Mouse (Mus musculus): ENCODE measurements at regions not wholly inside any gene's neighbourhood (a gene's known extent, or its start where the extent isn't known, plus 50 kb on each side); places are given as distances from the start of the nearest gene placed in this dataset.

DNA sequence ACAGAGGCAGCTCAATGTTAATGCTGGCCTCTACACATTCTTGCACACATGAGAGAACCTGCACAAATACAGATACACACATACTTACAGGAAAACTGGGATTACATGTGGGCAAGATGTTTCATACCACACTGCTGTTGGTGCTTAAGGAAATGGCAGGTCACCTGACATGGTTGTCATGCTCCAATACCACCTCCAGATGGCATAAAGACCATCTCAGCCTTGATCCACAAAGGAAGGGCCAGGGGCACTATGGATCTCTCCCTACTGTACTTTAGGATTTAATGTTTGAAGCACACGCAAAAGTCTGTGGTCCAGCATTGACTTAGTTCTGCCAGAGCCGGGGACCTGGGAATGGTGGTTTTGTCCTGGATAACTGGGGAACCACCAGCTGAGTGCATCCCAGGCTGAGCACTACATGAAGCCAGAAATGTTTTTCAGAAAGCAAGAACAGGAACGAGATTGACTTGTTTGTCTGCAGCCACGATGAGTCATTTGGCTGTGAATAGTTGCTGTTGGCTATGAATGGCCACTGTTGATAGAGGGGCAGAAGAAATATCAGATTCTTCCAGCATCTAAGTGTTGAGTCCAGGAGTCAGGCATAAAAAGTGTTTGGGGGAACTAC, 176.0 kb upstream of the Pabpc6 start:
- peak; percentile 10 for DNase-seq

DNA sequence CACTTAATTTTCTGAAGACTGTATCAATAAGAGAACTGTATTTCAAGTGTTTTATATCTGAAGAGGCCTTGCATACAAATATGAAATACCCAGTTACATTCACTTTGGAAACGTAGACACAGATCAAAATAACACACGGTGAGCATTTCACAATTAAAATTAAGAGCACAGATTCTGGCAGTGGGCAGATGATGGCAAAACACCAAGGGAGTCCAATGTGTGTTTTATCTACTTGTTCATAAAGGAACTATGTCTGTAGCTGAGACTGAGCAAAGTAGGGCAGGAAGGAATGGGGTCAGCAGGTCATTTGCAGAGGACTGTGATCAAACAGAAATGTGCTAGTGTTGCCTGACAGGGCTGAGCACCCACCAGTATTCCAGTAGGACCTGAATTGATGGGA, 171.6 kb upstream of the Pabpc6 start:
- no peak for DNase-seq

DNA sequence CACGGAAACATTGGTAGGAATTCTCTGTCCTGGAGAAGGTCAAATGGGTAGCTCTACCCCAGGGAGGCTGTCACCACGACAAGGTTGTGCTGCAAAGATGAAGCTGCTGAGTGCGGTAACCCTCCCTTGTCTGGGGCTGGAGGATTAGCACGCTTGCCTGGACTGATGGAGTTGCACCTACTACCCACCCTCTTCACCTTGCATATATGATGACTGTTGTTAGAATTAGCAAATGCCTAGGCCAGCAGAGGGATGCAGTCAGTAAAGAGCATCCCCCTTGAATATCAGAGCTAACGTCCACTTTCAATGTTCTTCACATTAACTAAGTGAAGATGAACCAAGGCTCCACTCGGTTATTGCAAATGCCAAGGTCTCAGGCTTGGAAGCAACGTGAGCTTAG, 169.7 kb upstream of the Pabpc6 start:
- DNase-seq, result no peak

DNA sequence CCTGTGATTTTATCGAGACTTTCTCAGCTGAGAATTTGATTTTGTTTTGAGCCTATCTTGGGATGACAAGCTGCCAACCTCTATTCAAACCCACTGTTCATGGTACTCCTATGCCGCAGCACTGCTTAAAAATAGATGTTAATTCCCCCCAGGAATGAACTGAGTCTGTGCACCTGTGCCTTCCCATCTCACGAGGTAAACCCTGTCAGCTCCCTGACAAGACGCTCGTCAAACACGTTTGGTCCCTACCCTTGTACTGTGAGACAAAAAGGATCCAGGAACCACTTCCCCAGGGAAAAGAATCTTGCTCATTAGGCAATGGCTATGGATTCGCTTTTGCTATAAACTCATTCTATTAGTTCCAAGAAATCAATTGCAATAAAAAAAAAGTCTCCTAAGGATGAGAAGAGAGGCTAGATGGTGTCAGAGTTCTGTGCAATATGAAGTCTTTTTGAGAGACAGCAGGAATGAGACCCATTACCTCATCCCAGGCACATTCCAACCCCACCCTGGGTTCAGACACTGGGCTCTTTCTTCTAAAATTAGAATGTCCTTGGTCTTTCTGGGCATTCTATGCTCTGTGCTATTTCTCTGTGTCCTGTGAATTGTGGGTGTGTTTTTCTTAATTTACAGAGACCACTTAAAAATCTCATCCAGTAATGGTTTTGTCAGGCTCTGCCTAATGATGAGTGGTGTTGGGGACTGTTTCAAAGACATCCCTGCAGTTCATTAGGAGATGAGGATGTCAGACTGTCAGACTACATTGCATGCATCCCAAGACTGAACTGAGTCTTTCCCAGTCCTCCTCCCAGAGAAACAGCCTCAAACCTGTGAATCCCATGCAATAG, 167.7 kb upstream of the Pabpc6 start:
- peak; percentile 13 for DNase-seq

DNA sequence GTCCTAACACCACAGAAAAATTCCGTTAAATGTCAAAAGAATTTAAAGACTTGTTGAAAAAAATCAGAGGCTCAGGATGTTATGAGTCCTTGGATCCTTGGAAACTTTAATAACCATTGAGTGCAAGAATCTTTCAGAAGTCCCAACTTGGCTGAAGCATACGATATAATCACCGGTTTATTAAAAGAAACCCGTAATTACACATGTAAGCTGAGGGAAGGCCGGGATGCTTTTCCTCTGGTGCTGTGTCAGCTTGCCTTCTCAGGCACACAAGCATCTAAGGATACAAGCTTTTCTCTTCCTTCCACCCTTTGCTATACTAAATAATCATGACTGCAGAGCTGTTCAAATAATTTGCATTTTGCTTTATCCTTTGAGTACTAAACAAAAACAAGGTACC, 160.4 kb upstream of the Pabpc6 start:
- DNase-seq, result no peak

DNA sequence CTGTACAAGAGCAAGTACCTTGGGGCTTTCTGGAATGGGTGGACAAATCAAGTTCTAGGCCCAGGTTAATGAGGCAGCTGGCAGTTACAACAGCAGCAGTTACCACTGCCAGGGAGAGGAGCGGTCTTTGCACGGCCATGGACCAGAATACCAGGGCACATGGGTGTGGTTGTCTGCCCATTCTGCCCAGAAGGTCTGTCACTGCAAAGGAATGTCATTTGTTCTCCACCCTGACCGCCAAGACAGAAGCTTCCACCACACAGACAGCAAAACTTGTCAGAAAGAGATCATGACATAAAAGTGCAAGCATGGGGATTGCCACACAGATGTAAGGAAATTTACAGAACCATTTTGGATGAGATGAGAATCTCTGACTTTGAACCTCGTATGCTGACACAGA, 151.8 kb upstream of the Pabpc6 start:
- DNase-seq, result no peak

DNA sequence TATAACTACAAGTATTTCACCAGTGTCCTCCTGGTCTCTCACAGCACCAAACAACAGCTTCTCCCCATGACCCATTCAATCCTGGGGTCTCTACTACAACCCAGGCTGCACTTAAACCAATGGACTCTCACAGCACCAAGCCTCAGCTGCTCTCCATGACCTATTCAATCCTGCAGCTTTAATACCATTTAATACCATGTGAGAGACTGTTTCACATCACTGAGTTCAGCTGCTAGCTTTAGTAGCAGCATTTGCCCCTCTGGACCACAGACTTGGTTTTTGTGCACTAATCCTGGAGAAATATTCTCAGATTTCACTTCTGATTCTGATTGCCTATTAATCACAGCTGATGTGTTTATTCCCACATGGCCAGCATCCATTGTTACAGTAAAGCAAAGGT, 147.5 kb upstream of the Pabpc6 start:
- no peak for DNase-seq

DNA sequence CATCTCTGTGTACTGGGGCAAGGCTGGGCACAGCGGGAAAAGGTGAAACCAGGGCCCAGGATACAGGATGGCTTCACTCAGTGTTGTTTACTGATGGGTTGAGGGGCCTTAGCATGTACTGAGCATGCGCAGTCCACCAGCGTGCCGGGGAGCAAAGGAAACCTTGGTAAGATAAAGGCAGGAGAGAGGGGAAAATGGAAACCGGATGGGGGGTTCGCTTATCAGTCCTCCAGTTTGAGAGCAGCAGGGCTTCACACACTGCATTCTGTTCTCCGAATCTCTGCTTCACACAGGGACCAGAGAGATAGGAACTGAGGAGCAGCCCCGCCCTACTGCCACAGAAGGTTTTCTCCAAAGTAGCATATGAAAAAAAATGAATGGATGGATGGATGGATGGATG, 127.6 kb upstream of the Pabpc6 start:
- DNase-seq, result no peak

DNA sequence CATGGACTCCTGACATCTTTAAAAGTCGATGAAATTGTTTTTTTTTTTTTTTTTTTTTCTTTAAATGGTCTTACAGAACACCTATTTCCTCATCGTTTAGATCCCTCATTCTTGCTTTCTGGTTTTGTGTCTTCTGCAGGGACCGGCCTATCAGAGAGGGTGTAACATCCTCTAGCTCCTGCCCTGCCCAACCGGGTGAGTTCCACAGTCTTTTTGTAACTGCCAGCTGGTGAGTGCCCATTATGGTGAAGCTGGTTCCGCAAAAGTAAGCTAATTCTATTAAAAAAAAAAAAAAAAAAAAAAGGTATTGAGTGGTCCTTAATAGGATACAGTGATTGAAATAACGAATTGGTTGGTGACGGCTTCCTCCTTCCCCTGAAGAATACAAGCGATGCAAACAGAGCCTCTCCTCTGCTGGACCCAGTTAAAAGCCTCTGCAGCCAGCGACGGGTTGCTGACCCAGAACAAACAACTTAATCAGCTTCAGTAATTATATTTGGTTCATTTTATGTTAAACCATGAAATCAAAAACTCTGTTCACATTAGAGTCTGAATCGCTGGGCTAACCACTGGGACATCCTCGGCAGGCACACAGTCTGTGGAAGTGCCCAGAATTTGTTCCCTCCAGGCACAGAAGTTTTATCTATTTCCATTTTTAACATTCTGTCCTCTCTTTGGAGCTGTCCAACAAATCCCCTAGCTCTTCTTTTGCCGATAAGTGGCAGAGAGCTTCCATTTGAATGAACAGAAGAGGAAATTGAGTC, 126.9 kb upstream of the Pabpc6 start:
- DNase-seq, result no peak

DNA sequence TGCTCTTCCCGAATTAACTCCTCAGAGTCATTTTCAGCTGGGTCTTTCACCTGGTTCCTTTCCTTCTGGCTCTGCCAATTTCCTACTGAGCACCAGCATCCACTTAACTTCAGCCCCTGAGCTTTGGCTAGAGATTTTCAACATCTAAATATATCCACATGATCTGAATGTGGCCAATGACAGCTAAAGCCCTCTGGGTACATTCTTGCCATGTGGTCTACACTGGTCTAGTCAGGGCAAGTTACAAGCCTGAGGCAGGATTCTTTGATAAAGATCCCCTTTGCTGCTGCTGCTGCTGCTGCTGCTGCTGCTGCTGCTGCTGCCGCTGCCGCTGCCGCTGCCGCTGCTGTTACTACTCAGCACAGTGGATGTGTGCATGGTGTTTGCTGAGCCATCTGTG, 109.3 kb upstream of the Pabpc6 start:
- no peak for DNase-seq

DNA sequence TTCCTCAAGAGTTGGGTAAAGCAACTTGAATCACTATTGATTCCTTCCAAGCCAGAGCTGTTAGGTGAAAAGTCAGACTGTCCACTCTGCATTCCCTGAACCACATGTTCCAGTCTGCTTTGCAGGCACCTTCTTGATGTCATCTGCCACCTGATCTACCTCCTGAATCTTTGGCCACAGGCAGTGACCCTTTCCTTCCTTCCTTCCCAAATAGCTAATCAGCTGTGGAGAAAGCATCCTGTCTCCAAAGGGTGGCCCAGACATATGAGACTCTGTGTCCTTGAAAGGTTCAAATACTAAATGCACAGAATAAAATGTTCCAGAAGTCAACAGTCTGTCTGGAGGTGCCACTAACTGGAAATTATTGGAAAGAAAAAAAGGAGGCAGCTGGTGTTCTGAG, 107.6 kb upstream of the Pabpc6 start:
- DNase-seq, result no peak

DNA sequence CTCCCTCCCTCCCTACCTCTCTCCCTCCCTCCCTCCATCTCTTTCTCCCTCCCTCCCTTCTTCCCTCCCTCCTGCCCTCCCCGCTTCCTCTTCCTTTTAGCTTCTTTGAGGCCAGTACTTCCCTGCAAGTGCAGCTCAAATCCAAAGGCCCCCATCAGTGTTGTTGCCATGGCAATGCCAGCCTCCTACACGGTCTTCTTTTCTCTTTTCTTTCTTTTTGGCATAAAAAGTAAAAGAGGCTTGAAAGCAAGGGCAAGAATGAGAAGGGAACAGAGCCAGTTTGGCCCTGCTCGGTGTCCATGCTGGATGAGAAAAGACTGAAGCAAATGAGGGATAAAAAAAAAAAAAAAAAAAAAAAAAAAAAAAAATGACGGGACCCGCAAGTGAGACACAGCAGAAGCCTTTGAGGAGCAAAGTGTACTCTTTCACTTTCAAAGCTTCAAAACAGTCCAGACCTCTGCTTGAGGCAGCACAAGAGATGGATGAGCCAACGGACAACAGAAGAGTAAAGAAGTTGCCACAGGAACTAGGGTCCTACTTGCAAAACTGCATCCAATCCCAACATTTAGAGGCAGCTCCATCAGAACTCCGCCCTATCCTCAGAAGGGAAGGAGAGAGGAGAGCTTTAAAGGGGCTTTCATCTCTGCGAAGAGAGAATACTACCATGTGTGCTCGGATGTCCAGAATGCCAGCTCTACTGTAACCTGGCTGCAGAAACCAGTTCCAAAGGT, 106.9 kb upstream of the Pabpc6 start:
- DNase-seq, result no peak

DNA sequence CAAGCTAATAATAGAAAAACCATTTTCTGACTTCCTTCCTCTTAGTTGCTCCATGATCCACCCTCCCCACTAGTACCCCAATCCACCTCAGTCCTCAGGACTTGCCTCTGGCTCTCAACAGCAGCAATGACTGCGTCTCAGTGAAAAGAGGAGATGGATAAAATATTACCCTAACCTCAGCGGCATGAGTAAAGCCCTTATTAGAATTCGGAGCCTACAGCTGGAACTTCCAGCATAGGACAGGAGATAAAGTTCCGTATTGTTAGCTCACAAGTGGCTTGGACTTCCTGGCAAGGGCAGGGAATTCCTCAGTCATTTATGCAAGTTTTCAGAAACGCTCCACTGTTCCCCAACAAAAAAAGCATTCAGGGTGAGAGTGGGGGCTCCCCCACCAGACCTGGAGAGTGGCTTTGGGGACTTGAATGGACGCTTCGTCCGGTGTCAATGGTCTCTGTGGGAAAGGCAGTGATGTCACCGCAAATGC, 106.2 kb upstream of the Pabpc6 start:
- DNase-seq, result peak; percentile 37

DNA sequence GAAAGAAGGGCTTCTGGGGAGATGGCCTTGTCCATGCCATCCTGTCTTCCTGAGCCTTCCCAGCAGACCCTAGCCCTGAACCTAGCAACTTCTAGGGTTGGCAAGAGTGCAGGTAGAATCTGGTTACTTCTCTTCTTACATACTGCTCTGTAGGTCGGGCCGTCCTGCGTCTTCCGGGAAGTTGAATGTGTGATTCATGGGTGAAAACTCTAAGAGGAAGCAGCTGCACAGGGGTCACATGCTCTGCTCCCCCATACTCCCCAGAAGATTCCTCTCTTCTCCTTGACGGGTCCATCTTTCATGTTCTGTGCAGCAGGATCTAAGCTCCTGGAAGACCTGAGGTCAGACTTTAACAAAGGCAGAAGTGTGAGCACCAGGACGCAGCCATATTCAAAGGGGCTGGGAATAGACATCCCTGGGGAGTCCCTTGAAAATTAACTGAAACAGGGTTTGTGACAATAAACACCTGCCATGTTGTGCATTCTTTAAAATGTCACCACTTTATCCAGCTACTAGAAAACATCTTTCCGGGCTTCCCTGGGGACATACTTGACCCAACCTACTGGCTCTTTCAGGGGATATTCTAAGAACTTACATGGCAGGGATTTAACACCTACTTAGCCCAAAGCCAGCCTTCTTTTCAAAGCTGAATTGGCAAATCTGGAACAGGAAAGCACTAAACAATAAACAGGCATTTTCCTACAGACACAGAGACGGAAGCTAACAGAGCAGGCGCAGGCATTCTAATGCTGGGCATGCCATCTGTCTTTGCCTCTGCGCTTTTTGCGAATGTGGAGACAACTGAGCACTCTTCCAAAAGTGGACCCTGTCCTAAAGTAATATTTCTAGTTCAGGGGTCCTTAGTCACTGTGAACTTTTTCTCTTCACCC, 105.5 kb upstream of the Pabpc6 start:
- DNase-seq, result no peak

DNA sequence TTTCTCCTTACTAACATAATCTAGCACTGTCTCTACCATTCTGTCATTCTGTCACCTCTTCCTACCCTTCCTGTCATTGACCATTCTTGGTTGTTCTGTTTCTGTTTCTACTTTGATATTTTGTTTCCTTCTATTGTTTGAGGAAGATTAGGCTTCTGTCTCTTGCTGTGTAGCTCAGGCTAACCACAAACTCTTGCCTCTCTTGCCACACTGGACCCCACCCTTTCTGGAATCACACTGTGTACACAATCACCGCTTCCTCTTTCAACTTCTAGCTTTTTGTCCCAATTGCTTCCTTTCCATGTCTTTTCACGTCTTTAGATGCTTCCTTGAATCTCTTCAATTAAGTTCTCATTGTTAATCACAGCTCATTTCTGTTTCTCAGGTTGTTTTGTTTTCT, 104.2 kb upstream of the Pabpc6 start:
- no peak for DNase-seq

DNA sequence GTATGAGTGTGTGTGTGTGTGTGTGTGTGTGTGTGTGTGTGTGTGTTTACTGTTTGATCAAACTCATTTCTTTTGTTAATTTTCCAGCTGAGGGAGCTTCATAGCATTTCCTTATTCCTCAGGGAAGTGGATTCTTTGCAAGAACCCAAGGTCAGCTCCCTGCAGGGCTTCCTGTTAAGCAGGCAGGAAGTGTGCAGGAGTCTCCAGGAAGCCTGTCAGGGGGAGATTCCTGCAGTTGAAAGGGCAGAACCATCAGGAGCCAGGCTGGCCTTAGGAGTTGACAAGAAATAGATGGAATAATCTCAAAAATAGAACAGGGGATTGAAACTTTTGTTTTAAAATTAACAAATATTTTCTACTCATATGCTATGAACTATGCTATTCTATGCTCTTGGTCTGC, 98.8 kb upstream of the Pabpc6 start:
- peak; percentile 47 for DNase-seq

DNA sequence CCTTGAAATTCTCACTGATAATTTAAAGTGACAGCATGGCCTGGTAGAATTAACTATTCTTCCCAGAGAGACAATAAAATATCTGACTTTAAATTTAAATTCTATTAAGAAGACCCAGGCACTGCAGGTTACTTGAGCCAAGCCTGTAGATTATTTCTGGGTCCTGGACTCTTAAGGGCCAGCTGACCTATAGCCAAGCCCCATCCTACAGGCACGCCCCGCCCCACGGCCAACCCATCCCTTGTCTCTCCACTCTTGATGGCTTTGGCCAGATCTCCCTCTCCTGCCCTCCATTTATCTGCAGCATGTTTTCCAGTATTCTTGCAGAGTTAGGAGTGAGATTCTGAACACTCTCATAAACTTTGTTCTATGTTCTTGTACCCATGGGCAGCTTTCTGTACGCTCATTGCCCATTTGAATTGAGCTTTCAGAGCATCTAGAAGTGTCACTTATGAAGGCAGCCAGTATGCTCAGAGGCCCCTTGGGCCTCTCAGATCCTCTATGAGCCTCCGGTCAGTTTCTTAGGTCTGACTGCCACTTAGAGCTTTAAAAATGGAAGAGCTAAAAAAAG, 96.2 kb upstream of the Pabpc6 start:
- DNase-seq, result no peak

DNA sequence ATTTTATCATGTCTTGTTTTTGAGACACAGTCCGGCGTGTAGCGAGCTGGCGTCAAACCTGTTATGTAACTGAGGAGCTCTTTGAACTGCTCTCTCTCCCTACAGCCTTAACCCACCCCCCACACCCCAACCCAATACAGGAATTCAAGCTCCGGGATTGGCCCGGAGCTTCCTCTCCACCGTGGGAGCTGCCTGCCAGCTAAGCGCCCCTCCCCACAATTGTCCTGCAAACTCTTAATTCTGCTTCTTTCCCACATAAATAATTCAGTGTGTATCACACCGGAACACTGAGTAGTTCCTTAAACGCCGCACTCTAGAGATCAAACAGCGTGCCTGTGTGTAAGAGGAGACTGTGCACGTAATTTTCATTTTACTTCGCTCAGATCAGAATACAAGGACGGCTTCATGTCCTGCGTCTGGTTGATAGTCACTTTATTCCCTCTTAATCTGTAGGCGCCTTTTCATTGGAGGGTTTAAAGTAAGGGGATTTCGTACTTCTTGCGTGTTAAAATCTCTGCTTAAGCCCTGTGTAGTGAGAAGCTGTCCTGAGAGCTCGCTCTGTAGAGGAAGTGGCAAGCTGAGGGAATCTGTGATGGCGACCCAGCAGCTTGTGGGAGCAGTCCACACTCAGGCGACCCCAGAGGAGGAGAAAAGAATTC, 95.3 kb upstream of the Pabpc6 start:
- peak; percentile 36 for DNase-seq

DNA sequence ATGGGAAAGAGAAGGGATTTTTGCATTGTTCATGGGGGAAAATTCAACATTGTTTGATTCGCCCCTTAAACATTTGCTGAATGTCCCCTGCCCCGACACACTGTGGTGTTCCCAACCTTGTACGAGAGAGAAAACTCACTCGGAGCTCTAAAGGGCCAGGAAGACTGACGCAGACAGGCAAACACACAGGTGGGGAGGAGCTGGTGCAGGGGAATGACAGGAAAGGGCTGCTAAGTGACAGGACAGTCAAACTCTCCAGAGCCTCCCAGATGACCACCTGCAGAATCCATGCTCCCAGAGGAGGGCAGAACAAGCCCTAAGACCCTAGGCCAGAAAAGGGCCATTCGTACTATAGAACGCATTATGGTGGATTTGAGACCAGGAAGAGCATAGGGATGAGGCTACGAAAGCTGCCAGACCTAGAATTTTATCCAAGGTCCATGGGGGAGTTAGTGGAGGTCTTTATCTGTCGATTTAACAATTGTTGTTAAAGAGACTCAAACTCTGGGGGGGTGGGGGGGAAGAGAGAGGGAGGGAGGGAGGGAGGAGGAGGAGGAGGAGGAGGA, 94.6 kb upstream of the Pabpc6 start:
- no peak for DNase-seq

DNA sequence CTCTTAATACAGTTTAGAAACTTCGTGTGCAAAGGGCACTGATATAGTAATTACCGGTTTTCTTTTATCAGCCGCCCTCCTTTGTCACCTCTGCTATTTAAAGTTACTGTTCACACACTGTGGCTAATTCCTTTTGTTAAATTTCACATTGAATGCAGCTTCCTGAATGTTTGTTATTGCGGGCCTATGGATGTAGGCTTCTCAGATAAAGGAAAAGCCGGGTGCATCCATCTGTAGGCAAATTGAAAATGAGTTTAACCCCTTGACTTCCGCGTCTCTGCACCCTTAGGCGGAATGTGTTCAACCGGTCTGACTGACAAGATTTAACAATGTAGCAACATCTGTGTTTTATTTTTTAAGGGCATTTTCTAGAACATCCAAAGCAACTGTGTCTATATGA, 93.6 kb upstream of the Pabpc6 start:
- DNase-seq, result no peak
